Mouse (Mus musculus) thymus, adult 2 months (tissue): ENCODE measurements around the gene Hoxb13. TPM values are rescaled to one million over a fixed set of nuclear protein-coding genes. Genes with fewer than 3 reads are reported as not detected.

Experiments
- DNase-seq: peaks from one replicate; pipeline ENCODE4 v3.0.0; 2021
- H3K27ac ChIP-seq: fragments of 200-500 bp; 2 replicates; pipeline ENCODE4 v1.5.1; 2012; ENCODE audit warnings: low read length, control low read depth; ENCODE audit not compliant: control insufficient read depth, insufficient read depth
- H3K27me3 ChIP-seq: fragments of 200-500 bp; 2 replicates; pipeline ENCODE4 v1.6.1; 2012; ENCODE audit warnings: mild to moderate bottlenecking, low read length, moderate library complexity, mixed read lengths; ENCODE audit not compliant: control insufficient read depth, insufficient read depth
- H3K36me3 ChIP-seq: fragments of 200-500 bp; 2 replicates; pipeline ENCODE4 v1.6.1; 2012; ENCODE audit warnings: mild to moderate bottlenecking, low read length, moderate library complexity; ENCODE audit not compliant: control insufficient read depth, insufficient read depth
- H3K4me1 ChIP-seq: fragments of 200-500 bp; replicated peaks from 2 replicates; pipeline ENCODE4 v1.6.1; 2012; ENCODE audit warnings: low read length; ENCODE audit not compliant: control insufficient read depth, insufficient read depth
- H3K4me3 ChIP-seq: fragments of 200-500 bp; 2 replicates; pipeline ENCODE4 v1.5.1; 2012; ENCODE audit warnings: mild to moderate bottlenecking, low read length, control low read depth, moderate library complexity; ENCODE audit not compliant: control insufficient read depth, insufficient read depth
- CTCF ChIP-seq: fragments of 200-500 bp; IDR thresholded peaks from 2 replicates; pipeline ENCODE4 v1.5.1; 2012; ENCODE audit warnings: mild to moderate bottlenecking, control low read depth, low read length, moderate library complexity, borderline replicate concordance; ENCODE audit not compliant: control insufficient read depth, poor library complexity, insufficient read depth; ENCODE audit errors: extremely low read depth
- POLR2A ChIP-seq: fragments of 200-500 bp; IDR thresholded peaks from 2 replicates; pipeline ENCODE4 v1.6.1; 2012; ENCODE audit warnings: mild to moderate bottlenecking, low read length, control low read depth, moderate library complexity; ENCODE audit not compliant: control insufficient read depth, poor library complexity, insufficient read depth; ENCODE audit errors: extremely low read depth
- WGBS: fragments of 180-500 bp; shearing (Covaris S2); methylation state at CpG from one replicate; pipeline ENCODE4 v1.1.7; 2018; 5-methylcytosine and 5-hydroxymethylcytosine counted together
- polyA plus RNA-seq: library from polyadenylated mRNA; depleted of rRNA; stranded (reverse); fragments of >200 nt; gene quantifications from 2 replicates; pipeline ENCODE4 v1.2.3, GENCODE M21; 2012

Gene Hoxb13
- polyA plus RNA-seq, 1 experiment = 0.59 TPM

DNA sequence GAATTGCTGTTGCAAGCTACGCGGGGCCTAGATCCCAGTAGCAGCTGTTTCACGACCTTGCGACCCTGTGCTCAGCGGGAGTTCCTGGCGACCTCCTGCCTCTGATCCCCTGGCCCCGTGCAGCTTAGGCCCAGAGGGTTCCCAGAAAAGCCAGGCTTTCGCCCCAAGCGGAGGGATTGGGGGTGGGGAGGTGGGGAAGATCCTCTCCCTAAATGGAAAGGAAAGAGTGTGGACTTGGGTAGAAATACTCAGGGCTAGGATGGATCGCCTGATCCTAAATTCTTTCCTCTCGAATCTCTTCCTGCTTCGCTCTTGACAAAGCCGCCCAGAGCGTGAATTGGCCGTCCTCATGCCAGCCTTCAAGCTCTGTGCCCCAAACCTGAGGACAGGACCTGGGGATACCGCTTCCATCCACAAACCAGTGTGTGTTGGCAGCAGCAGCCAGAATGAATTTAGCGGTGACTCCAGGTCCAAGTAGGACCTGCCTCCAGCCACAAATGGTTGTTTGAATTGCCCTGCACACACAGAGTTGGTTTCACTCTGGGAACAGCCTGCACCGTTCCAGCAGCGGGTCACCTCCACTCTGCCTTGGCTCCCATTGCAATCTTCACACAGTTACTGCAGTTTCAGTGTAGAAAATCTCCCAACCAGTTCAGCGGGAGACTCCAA is 23.3 kb upstream of the Hoxb13 start:
- Histone ChIP-seq H3K4me1 (no peaks in the 10 kb centered on the region), H3K4me3 (no peak overlapping the region), H3K27me3 (peaks cover 28% of the 10 kb centered on the region), H3K27ac (no peak overlapping the region), H3K36me3 (no peaks in the 10 kb centered on the region)
- TF ChIP-seq CTCF (no peak), POLR2A (no peak)
- 11% methylated on average over 20 of the region's 20 CpGs for WGBS
- DNase-seq = no peak

DNA sequence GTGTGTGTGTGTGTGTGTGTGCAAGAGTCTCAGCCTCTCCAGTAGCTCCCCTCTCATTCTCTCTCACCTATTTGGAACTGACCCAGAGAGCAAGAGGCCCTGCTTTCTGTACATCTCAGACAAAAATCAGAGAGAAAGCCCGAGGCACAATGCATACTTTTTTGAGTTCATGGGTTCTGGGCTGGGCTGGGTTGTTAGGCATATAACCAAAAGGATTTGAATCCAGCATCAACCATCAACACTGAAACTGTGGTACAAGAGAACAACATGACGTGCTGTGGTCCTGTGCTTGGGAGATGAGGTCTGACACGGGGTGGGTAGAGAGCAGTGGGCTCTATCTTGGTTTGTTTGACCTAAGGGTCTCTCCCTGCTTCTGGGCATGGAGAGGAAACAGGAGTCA is 22.5 kb upstream of the Hoxb13 start:
- TF ChIP-seq POLR2A (no peak), CTCF (no peak)
- no peaks in the 10 kb centered on the region for H3K36me3 ChIP-seq
- 18% methylated on average over 3 of the region's 3 CpGs for WGBS
- H3K4me1 ChIP-seq = no peaks in the 10 kb centered on the region
- no peak overlapping the region for H3K27ac ChIP-seq
- H3K27me3 ChIP-seq = peaks cover 33% of the 10 kb centered on the region
- no peak for DNase-seq
- H3K4me3 ChIP-seq = no peak overlapping the region

DNA sequence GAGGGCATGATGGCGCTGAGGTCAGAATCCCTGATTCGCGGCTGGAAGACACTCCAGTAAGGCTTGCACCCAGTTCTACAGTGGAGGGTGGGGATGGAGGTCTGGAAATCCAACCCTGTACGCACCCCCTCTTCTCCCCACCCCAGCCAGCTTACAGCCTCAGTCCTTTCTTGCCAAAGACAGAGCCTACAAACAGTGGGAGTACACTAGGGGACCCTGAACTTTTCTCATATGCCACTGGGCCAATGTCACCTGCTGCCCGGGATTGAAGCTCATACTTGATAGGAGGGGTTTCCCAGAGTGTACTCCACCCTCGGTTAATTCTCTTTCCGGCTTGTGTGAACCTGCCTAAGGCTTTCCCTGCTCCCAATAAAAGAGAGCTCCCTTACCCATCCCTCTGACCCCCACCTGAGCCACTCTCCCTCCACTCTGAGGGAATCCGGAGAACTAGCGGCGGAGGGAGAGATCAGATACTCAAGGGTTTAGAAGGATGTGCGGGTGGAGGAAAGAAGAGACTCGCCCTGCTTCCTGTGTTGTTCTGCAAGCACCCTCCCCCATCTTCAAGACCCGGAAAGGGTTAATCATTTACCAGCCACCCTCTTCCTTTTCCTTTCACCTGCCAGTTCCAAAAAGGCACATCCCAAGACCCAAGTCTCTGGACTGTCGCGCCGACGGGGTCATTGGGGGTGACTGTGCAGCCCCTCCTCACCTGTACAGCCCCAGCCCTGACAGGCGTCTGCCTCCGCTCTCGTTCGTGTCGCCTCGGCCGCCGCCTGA is 21.4 kb upstream of the Hoxb13 start:
- no peak for TF ChIP-seq POLR2A
- no peak for TF ChIP-seq CTCF
- Histone ChIP-seq H3K4me3 (no peak overlapping the region), H3K4me1 (no peaks in the 10 kb centered on the region), H3K27ac (no peak overlapping the region), H3K36me3 (no peaks in the 10 kb centered on the region), H3K27me3 (peaks cover 33% of the 10 kb centered on the region)
- DNase-seq = no peak
- WGBS = 5% methylated on average over 25 of the region's 25 CpGs

DNA sequence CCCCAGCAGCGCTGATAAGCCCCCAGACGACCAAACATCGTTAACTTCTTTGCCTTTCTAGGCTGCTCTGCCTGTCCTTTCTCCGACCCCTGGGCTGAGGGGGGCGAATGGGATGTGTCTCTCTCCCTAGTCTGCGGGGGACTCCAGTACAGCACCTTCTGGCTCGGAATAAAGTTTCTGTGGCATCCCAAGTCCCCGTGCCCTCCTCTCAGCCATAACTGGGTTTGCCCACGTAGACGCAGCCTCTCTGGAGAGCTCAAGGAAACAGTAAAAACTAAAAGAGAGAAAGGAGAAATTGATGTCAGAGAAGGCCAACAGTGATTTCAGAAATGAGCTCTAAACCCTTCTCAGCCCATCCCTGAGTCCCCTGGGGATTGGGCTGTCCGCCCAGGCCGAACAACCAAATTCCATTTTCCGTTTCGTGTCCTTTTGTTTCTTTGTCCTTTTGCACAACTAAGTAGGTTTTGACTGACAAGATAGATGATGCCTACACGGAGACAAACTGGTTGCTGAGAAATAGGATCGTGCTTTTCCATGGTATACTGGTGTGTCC is 20.8 kb upstream of the Hoxb13 start:
- 8% methylated on average over 16 of the region's 16 CpGs for WGBS

DNA sequence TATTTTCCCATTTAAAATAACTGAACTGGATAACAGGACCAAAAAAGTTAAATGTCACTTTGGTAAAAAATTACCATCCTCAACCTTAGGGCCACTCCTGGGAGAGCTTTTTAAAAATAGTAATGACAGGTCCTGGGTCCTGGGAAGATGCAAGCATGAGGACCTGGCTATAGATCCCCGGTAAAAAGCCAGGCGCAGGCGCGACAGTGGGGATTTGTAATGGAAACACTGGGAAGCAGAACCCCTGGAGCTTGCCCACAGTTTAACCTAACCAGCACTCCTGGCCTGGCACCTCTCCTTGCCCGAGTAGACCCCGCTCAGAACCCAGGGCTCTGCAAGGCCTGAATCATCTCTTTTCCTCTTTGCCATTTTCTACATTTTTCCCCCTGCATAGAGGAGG is 19.2 kb upstream of the Hoxb13 start:
- TF ChIP-seq POLR2A (no peak), CTCF (no peak)

More for the DNA sequence above, 20.8 kb upstream of the Hoxb13 start:
- no peak for TF ChIP-seq POLR2A
- TF ChIP-seq CTCF = no peak
- Histone ChIP-seq H3K36me3 (no peaks in the 10 kb centered on the region), H3K4me3 (no peak overlapping the region), H3K27ac (no peak overlapping the region), H3K4me1 (no peaks in the 10 kb centered on the region), H3K27me3 (peaks cover 40% of the 10 kb centered on the region)
- DNase-seq = no peak

DNA sequence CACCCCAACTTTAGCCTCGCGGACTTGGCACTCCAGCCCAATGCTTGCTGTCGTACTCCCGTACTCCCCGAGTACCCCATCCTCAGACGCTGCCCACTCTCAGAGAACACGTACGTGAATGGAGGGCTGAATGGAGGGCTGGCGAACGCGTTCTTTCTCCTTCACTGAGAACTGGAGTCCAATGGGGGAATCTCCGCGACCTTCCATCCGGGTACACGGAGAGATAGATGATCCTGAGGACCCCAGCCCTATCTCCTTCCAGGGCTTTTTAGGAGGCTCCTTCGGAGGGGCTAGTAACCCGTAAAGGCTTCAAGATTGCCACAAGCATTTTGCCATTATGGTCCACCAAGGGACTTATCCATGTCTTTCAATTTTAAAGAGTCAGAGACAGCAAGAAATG is 18.6 kb upstream of the Hoxb13 start:
- H3K27ac ChIP-seq = no peak overlapping the region
- H3K4me3 ChIP-seq = no peak overlapping the region
- DNase-seq = no peak
- TF ChIP-seq CTCF (no peak), POLR2A (no peak)
- no peaks in the 10 kb centered on the region for H3K4me1 ChIP-seq
- WGBS = 14% methylated on average over 17 of the region's 17 CpGs
- H3K27me3 ChIP-seq = peaks cover 49% of the 10 kb centered on the region
- H3K36me3 ChIP-seq = no peaks in the 10 kb centered on the region

More for the DNA sequence above, 19.2 kb upstream of the Hoxb13 start:
- Histone ChIP-seq H3K36me3 (no peaks in the 10 kb centered on the region), H3K4me1 (no peaks in the 10 kb centered on the region), H3K27me3 (peaks cover 50% of the 10 kb centered on the region), H3K27ac (no peak overlapping the region), H3K4me3 (no peak overlapping the region)
- WGBS = 13% methylated on average over 6 of the region's 6 CpGs
- DNase-seq = no peak
